Mouse (Mus musculus) testis, postnatal 14 days (tissue): ENCODE measurements around the gene Pcyt1b.
A peak's percentile ranks its signal among the peaks of the same experiment; 100 is the strongest.

ENCODE experiments used
- DNase-seq: peaks from one replicate; pipeline ENCODE4 v3.0.0; 2021; ENCODE audit warnings: low spot score

The Pcyt1b gene

DNA sequence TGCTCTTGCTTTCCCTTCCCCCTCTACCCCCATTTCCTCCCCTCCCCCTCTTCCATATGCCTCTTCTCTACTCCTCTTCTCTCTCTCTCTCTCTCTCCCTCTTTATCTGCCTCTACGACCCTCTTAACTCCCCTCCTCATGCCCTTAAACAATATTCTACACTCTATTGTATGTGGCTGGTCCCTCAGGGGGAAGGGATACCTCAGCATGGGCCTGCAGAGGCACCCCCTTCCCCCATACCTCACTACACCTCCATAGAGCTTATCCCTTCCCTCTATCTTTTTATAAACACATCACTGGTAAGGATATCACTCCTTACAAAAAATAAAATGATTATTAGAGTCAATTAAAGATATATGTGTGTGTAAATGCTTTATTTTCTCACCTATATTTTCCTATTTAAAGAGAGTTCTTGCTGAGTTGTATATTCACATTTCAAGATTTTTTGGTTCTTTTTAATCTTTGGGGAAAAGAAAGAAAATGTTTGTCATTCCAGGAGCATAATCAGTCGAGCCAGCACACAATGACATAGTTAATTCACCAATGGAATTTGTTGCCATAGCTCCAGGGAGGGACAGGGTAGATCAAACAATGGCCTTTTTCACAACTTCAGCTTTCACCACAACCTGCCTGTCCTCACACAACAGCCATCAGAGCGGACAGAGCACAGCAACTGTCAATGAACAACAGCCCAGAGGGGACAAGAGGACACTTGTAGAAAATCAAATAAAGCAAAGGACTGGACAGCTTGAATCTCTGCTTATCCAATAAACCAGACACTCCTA is at the start of gene Pcyt1b:
Gene Pcyt1b, plus strand, starts transcription at position 646 of the 785 bp plus-strand sequence.
- DNase-seq = no peak

DNA sequence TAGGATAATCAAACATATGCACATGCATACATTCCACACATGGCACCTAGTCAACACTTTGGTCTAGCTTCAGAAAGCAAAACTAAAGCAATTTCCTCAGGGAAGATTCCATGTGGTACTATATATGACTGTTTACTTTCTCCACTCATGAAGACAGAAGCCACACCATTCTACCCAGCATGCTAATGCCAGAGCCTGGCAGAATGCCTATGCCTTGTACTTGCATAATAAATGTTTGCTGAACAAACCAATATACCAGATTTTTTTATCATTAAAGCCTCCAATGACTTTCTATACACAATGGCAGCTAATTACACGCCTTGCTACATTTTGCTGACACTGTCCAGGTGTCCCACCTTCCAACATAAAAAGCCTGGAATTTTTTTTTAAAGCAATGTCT is 24.4 kb upstream of the Pcyt1b start:
- no peak for DNase-seq

DNA sequence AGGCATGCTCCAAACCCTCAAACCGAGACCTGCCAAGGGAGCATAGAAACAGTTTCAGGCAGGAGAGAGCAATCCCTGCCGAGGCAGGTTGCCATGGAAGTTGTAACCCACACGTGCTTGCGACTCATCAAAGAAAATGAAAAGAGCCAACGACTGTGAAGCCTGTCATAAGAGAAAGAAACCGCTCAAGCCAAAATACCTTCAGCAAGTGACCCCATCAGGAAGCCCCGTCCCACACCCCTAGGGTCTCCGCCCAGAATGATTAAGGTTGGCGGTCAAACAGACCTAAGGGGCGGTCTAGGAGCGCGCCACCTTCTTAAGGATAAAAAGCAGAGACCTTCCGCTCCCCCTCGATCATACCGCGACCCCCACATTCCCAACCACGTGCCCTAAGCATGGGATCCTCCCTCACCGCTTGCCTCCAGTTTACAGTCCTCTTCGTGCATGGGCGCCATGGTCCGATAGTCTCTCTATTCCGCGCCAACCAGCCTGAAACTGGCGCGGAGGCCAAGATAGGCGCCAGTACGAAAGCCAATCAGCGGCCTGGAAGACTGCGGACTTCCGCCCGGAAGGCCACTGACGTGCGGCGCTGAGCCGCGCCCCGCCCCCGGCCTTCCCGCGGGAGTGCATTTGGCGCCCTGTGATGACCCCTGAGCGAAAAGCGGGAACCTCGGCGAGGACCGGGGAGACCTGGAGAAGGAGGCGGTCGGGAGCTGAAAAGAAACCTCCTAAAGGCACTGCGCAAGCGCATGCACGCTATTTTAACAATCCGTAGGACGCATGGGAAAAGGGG is 22.8 kb upstream of the Pcyt1b start, which contains the start of gene Pola1:
Gene Pola1, minus strand, starts transcription at position 499 of the 793 bp plus-strand sequence.
- DNase-seq = peak; percentile 91

DNA sequence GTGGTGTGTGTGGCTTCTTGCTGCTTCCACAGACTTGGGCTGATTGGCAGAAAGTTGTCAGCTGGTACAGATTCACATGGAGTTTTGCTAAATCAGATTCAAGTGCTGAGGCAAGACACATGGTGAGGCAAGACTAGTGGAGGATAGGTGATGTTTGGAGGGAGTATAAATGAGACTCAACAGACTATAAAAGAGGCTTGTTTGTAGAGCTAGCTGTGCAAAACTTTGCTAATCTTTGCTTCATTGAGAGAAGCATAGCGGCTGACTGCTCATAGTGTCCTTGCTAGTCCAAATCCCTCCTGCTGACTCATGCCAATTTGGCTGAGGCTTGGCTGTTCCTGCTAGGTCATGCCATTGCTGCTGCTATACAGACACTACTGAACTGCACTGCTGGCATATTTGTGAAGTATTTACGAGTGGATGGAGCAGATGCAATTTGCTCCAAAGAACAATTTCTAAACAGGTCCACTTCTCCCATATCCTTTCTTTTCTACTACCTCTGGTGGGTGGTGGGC is 19.7 kb upstream of the Pcyt1b start:
- no peak for DNase-seq

DNA sequence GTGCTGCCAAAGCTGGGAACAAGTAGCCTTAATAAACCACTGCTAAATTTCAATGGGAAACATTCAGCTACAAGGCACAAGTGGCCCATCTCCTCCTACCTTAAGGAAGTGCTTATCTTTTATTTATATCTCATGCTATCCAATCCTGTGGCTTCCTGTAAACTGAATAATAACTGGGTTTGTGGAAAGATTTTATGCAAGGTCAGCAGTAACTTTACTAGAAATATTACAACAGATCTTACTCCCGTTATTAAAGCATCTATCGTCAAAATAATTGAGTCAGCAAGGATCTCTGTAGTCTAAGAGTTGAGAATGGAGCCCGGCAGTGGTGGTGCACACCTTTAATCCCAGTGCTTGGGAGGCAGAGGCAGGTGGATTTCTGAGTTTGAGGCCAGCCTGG is 11.1 kb upstream of the Pcyt1b start:
- DNase-seq = no peak

DNA sequence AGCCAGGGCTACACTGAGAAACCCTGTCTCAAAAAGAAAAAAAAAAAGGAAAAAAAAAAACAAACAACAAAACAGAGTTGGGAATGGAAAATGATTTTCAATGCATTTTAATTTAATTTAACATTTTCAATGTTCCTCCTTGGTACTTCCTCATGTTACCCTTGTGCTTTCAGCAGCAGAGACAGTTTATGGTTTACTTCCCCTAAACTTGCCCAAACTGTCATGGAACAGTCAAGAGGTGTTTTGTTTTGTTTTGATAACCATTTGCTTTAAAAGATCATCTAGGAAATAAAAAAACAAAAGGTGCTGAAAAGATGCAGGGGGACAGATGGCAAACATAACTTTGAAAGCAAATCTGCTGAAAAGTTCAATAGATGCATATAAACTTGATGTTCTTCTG is 10.6 kb upstream of the Pcyt1b start:
- no peak for DNase-seq

DNA sequence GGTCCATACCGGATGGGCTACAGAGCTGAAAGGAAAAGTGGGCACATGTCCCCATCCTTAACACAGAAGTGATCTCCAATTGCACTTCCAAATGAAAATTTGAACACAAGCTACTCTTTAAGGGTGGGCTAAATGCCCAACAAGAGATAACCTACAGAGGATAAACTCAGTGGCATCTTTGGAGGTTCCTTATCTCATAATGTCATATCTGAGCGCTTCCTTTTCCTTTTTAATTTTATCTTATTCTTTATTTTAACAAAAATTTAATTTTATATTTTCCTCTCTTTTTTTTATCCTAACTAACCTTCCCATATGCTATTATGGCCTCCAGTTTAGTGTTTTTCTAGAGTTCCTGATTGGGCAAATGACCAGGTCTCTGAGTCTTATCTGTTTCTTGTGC is 3.9 kb upstream of the Pcyt1b start:
- no peak for DNase-seq

DNA sequence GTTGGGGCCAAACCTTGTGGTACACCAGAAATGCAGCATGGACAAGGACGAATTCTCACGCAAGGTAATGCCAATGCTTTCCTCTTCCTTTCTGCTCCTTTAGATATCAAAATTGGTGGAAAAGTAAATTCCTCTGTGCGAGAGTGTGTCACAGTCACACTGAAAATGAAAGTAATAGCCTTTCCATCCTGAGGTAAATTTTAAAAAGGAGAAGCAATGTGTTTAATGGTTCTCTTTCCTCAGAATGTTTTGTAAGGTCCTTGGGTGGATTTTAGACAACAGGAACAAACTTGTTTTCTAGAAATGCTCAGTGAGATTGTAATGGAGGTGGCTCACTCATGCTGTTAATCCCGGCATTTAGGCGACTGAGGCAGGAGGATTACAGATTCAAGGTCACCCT is 490 bp downstream of the Pcyt1b start:
- DNase-seq = no peak

DNA sequence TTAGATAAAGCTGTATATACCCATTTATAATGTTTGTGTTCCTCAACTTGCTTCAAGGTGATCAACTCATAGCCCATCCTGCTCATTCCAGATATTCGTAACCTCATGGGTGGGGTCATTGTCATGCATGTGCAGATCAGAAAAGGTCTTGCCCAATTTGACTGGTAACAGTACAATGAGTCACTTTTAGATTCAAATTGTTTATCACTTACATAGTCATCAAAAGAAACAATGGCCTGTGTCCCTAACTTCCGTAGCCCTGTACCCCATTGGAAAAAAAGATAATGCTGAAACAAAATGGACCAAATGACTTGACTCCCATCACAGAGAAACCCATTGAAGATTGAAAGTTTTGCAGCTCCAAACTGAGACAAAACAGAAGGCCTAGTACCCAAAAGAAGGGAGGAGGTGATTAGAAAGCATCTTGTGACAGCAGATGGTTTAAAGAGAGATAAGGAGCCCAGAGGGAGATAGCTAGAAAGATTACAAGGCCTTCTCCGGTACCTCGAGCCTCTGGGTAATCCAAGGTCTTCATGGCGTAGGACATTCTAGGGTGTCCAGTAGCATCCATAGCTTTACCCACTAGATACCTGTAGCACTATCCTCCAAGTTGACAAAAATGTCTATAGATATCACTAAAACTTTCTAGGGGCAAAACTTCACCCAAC is 9.4 kb downstream of the Pcyt1b start:
- DNase-seq = no peak

DNA sequence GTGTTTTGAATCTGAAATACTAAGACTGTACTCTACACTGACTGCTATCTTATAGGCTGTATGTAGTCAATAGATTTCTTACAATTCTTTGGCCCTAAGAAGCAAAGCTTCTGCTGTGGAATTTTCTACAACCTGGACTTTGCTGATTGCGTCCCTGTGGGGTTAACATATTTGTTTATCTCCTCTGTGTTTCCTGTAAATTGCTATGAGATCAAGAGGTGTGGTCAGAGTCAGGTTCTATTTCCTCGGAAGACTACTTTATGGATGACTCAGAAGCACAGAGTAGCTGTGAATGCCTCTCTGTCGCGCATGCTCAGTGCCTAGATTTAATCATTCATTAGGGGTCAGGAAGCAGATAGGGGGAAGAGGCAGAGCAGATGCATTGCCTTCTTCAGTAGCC is 10.1 kb downstream of the Pcyt1b start:
- DNase-seq = no peak

DNA sequence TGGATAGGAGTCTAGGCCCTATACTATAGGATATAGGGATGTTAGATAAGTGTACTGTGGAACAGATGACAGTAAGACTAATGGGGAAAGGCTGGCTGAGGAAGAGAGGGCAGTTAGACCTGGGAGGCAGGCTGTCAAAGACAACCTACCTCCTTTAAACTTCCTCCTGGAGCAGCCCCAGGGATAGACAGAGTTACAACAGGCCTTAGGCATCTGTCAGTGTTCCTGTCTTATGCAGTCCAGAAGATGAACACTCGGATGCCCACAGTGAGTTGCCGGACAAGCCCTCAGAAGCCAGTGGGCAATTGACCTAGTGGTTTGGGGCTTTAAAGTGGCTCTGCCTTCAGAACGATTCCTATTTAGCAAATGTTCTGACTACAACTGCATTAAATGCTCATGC is 19.8 kb downstream of the Pcyt1b start:
- DNase-seq = no peak

DNA sequence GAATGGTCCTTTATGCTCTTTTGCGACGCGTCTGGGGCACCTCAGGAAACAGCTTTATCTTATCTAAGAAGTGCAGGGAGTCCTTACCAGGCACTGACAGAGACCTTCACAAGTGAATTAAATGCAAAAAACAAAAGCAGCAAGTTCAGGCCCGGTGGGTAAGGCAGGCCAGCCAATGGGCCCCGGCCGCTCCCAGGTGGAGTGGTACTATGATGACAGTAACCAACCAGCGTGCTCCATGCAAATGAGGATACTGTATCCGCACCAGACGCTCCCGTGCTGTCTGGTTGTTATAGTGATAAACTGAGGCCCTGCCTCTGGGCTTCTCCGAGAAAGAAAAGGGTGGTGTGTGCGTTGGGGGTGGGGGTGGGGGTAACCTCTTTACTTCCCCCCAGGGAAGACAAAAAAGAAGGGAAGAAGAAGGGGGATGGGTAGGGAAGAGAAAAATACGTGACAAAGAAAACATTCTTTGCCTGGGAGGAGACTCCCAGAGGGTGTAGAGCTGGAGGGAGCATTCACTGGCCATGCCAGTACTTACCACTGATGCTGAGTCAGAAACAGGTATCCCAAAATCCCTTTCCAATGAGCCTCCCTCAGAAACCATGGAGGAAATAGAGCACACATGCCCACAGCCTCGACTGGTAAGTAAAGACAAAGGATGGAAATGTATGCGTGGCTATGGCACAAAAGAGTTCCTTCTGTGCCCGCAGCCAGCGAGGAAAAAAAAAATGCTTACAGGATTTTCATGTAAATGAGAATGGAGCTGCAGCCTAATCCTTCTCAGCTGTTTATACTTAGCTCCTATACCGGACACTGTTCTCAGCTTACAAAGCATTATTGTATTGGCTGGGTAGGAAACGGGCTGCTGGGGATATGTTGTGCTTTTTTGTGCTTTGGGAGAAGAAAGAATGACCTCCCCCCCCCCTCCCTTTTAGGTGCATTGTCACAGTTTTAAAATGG is 20.5 kb downstream of the Pcyt1b start:
- DNase-seq = peak; percentile 55

DNA sequence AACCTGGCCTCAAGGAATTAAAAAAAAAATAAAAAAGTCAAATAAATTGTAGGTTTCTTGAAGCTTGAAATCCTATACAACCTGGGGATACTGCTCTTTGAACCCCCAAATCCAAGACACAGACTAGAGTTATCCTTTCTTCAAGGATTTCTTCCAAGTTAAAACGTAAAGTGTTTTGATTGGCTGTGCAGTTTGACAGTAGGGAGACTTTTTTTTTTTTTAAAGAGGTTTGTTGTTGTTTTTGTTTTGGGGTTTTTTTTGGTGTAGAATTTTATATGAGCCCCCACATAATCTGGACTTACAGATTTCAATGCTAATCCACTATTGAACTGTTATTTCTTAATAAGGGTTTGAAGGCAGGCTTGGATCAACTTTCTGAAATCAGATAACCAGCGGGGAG is 21.6 kb downstream of the Pcyt1b start:
- DNase-seq = no peak

DNA sequence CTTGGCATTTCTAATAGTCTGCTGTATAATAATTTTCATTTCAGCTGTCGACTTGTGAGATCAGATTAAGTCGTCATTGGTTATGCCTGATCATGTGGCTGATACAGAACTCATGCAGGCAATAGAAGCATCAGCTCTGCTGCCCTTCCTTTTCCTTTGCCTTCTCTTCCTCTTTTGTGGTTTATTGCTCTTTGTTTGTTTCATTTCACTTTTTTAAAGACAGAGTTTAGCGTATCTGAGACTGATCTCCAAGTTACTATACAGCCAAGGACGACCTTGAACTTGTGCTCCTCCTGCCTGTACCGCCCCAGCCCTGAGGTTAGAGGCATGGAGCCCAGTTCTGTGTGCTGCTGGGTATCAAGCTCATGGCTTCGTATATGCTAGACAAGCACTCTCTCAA is 34.6 kb downstream of the Pcyt1b start:
- DNase-seq = no peak

DNA sequence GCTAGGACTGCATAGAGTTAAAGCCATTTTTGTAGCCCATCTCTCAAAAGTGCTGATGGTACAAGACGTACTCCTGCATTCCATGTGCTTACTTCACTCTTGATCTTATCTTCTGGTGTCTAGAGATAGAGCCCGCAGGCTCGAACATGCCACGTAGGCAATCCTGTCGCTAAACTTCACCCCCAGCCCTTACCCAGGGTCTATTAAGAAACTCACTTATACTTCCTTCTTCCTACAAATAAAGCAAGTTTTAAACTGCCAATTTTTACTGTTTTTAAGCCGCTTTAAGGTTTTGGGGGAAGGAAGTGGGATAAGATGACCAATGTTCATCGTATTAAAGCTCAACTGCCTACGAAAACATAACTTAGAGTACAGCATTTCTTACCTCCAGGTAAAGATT is 36.0 kb downstream of the Pcyt1b start:
- no peak for DNase-seq

DNA sequence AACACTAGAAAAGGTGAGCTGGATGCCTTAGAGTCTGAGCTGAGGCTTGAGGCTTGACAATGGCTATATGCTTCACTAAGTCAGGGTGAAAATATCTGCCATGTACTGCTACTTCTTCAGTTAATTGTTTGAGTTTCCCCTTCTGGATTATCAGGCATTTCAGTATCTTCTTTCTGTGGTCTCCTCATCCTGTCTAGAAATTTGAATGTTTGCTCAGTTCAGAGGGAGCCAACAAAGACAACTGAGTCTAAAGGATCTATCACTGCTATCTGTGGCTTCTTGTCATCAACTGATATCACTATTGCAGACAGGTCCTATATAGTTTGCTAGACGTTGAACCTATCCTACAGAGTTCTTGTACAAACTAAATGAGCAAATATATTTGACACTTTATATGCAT is 42.9 kb downstream of the Pcyt1b start:
- DNase-seq = no peak

DNA sequence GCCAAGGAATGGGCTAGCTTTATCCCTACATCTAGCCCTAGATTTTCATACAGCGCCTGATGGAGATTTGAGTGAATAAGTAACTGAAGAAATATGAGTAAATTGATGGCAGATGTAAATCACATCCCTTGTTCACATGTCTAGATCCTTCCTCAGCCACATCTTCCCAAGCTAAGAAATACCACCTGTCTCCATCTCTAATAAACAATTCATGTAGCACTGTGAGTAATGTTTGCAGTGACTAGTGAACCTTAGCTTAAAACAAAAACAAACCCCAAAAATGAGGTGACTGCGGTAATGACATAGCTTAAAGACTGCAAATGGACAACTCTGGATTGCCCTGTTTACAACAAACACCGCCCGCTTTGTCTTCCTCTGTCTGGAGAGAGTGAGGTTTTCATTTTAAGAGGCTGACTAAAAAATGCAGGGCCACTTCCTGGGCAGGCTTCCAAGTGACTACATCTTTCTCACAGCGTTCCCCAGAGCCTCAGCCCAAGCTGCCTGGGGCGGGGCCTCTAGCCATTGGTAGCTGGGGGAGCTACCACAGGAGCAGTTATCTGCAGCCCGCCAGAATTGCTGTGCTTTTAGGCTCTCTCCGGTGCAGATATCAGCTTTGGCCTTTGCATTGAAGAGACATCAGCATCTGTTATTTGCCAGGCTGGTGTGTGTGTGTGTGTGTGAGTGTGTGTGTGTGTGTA is 46.0 kb downstream of the Pcyt1b start:
- DNase-seq = peak; percentile 40

DNA sequence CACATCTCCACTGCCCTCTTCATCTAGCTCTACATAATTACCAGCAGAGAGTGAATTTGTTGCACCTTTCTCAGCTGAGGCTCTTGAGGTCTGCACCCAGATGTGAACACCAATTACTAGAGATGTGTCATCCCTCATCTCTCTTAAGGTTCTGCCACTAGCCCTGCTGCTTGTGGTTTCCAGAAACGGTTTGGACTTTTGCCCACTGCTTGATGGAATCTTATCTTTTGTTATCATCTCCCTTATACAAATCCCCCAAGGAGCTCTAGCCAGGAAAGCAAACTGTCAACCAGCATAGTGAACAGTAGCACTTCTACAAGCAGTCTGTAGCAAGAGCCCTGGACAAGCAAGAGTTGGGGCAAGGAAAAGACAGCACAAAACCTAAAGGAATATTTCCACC is 57.9 kb downstream of the Pcyt1b start:
- no peak for DNase-seq

DNA sequence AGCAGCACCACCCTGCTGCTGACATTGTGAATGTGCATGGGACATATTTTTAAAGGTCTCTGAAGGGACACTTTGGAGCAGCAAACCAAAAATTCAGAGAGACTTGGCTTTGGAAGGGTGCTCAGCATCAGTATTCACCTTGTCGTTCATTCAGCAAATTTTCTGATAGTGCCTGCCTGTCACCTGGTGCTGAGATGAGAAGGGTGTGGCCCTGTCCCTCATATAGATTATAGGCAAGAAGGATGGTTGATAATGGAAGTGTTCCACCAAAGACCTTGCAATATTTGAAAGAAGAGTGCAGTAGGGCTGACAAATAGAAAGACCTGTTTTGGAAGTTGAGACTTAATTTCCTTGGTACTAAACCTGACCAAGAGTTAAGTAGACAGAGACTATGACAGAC is 74.9 kb downstream of the Pcyt1b start:
- DNase-seq = no peak

DNA sequence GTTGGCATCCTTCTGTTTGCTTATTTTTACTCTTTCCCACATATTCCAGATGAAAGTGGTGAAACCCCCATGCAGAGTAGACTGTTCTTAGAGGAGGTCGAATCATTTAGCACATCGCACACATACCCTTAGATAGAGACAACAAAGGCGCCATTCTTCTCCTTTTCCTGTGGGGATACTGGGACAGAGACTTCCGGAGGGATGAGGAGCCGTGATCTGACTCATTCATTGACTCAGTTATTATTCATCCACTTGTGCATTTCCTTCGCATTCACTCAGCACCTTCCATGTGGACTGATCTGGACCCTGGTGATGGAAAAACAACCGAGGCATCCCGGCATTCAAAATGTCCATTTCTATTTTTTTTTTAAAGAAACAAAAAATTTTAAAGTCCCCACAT is 76.2 kb downstream of the Pcyt1b start:
- no peak for DNase-seq

DNA sequence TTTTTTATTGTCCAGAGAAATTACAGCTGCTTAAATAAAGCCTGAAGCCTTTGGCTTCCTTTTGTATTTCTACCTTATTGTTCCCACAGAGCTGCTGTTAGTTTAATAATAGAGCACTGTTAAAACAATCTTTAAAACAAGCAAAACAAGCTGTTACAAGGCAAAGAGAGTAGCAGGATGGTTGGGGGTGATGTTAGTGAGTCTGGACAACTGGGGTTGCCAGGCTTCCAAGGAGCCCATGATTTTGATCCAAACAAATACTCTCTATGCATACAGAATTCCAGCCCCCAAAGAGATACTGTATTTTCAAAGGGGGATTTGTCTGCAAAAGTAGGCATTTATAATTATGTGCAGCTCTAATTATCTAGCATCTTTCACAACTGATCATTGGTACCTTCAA is 77.7 kb downstream of the Pcyt1b start:
- DNase-seq = no peak
